Mouse (Mus musculus) skeletal muscle tissue, adult 2 months (tissue): ENCODE measurements around the gene Clec1a.
A peak's percentile ranks its signal among the peaks of the same experiment; 100 is the strongest.

ENCODE experiments used
- DNase-seq: peaks from one replicate; pipeline ENCODE4 v3.0.0-alpha.2; 2012; ENCODE audit warnings: low read depth, low spot score

The Clec1a gene

GRCm38 (mm10) chr6:129405999-129406398 is 45.8 kb downstream of the Clec1a start:
- no peak for DNase-seq

- DNase-seq: no peak
Measured at GRCm38 (mm10) chr6:129403391-129403790, 48.4 kb downstream of the Clec1a start.

- DNase-seq: no peak
Measured at GRCm38 (mm10) chr6:129402404-129402803, 49.4 kb downstream of the Clec1a start.

- peak; percentile 27 for DNase-seq
Measured at GRCm38 (mm10) chr6:129399945-129400344, 51.9 kb downstream of the Clec1a start.

GRCm38 (mm10) chr6:129396997-129397396 is 54.8 kb downstream of the Clec1a start, which contains the start of gene Clec1b:
Gene Clec1b (plus strand): TSS chr6:129397297.
- no peak for DNase-seq

GRCm38 (mm10) chr6:129393732-129394131 is 58.1 kb downstream of the Clec1a start:
- no peak for DNase-seq

GRCm38 (mm10) chr6:129393087-129393720 is 58.6 kb downstream of the Clec1a start:
- no peak for DNase-seq

GRCm38 (mm10) chr6:129385774-129386173 is 66.0 kb downstream of the Clec1a start, which contains the start of gene Clec12b:
Gene Clec12b (minus strand): TSS chr6:129385874.
- DNase-seq: no peak

- DNase-seq: no peak
Measured at GRCm38 (mm10) chr6:129385000-129385399, 66.8 kb downstream of the Clec1a start.

- no peak for DNase-seq
Measured at GRCm38 (mm10) chr6:129383466-129383865, 68.3 kb downstream of the Clec1a start.

GRCm38 (mm10) chr6:129381736-129382135 is 70.1 kb downstream of the Clec1a start:
- DNase-seq: no peak

- DNase-seq: no peak
Measured at GRCm38 (mm10) chr6:129380454-129380853, 71.3 kb downstream of the Clec1a start.

- DNase-seq: no peak
Measured at GRCm38 (mm10) chr6:129374937-129375471, 76.8 kb downstream of the Clec1a start.
